Mouse (Mus musculus): ENCODE measurements around the gene Mlh1. TPM values are rescaled to one million over a fixed set of nuclear protein-coding genes. Genes with fewer than 3 reads are reported as not detected.

Gene Mlh1
- polyA plus RNA-seq, 1 experiment from 2014 or later = 43.8 TPM

DNA sequence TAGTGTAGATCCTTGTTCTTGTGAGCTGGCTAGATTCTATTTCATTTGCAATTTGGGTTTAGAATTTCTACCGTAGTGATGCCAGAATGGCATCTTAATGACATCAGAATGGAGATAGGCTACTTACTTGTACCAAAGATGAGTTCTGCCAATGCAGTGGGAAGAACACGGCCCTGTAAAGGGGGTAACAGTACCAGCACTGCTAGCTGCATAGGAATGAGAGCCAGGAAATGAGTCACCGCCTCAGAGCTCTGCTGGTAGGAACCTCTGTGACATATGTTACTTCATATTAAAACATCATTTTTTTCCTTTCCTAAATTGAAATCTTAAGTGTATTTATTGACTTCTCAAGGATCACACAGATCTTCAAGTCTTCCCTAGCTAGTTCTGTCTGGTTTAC lies 89.4 kb downstream of the Mlh1 start:
- H3K4me3 ChIP-seq (ENCODE audit: low read length) = no peak overlapping the region

DNA sequence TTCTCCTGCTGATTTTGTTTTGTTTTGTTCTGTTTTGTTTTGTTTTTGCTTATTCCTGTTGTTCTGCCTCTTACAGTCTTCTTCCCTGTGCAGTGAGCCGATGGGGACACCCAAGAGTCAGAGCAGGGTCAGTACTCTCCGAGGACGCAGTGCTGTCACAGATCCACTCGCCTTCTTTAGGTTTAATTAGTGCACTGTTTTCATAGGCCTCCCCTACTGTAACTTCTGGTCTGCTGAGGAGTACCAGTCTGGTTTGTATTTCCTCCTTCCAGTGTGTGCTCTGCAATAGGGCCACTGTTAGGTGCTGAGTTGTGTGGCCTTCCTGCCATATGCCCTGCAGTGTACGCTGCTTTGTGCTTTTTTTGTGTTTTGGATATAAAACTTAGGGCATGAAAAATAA lies 92.6 kb downstream of the Mlh1 start:
- Histone ChIP-seq H3K4me2 (replicated peaks; ENCODE audit: low read depth, low read length) (no peak overlapping the region), H3K27me3 (ENCODE audit: insufficient read depth, low read length) (no peaks in the 10 kb centered on the region), H3K36me3 (ENCODE audit: insufficient read depth, low read length) (peaks cover 3% of the 10 kb centered on the region; the same call in 1 of the 2 replicates), H3K27ac (ENCODE audit: low read length) (no peak overlapping the region), H3K9ac (replicated peaks; ENCODE audit: low read length) (no peak overlapping the region), H3K4me3 (ENCODE audit: low read length) (no peak overlapping the region), H3K4me1 (ENCODE audit: insufficient read depth, low read length) (no peaks in the 10 kb centered on the region), H3K9me3 (ENCODE audit: low read length) (no peaks in the 10 kb centered on the region)
- peak; percentile 77; the same call in 1 of the 2 replicates for ATAC-seq (ENCODE audit: low FRiP score, low TSS enrichment)
- 30% methylated on average over 5 of the region's 5 CpGs for WGBS

More for the DNA sequence above, 89.4 kb downstream of the Mlh1 start:
- ATAC-seq (ENCODE audit: low FRiP score, low TSS enrichment) = no peak
- Histone ChIP-seq H3K36me3 (ENCODE audit: insufficient read depth, low read length) (peaks cover 3% of the 10 kb centered on the region; the same call in 1 of the 2 replicates), H3K4me1 (ENCODE audit: insufficient read depth, low read length) (no peaks in the 10 kb centered on the region), H3K9ac (replicated peaks; ENCODE audit: low read length) (no peak overlapping the region), H3K4me2 (replicated peaks; ENCODE audit: low read depth, low read length) (no peak overlapping the region), H3K27me3 (ENCODE audit: insufficient read depth, low read length) (no peaks in the 10 kb centered on the region), H3K27ac (ENCODE audit: low read length) (no peak overlapping the region), H3K9me3 (ENCODE audit: low read length) (no peaks in the 10 kb centered on the region)
- 72% methylated on average over 3 of the region's 3 CpGs for WGBS

Other genes with a start within 250 kb of the Mlh1 start
- 0.96 and 1.2 TPM in 2 replicates for gene Ccrl2, start 214.3 kb downstream of the Mlh1 start, polyA plus RNA-seq (2015; fragmentation: Nextera tagmentation; extraction: Ambion mirVana)
- gene Lrrfip2, start 154.2 kb downstream of the Mlh1 start, polyA plus RNA-seq (2015; fragmentation: Nextera tagmentation; extraction: Ambion mirVana) = 37.8 and 38.2 TPM in 2 replicates
- 26.5 and 29.1 TPM in 2 replicates for gene Epm2aip1, start 138 bp upstream of the Mlh1 start, polyA plus RNA-seq (2015; fragmentation: Nextera tagmentation; extraction: Ambion mirVana)
- gene Trank1, start 39.9 kb upstream of the Mlh1 start, polyA plus RNA-seq (2015; fragmentation: Nextera tagmentation; extraction: Ambion mirVana) = 0.37 and 0.66 TPM in 2 replicates
- gene Dclk3, start 167.3 kb upstream of the Mlh1 start, polyA plus RNA-seq (2015; fragmentation: Nextera tagmentation; extraction: Ambion mirVana) = 5.4 and 6.0 TPM in 2 replicates

All from kidney, embryonic 16.5 days (tissue).